Mouse (Mus musculus) heart, embryonic 10.5 days (tissue): ENCODE measurements around the gene Cmbl. TPM values are rescaled to one million over a fixed set of nuclear protein-coding genes. Genes with fewer than 3 reads are reported as not detected.
A peak's percentile ranks its signal among the peaks of the same experiment; 100 is the strongest.

Experiments
- DNase-seq: peaks from one replicate; pipeline ENCODE4 v3.0.0-alpha.2; 2017; ENCODE audit warnings: low spot score
- H3K27ac ChIP-seq: fragments of 300-500 bp; sonication (generic); 2 replicates; pipeline ENCODE4 v1.5.1; 2016; ENCODE audit warnings: mild to moderate bottlenecking
- H3K27me3 ChIP-seq: fragments of 300-500 bp; sonication (generic); 2 replicates; pipeline ENCODE4 v1.6.1; 2016; ENCODE audit warnings: mild to moderate bottlenecking; ENCODE audit not compliant: poor library complexity, insufficient read depth, severe bottlenecking
- H3K36me3 ChIP-seq: fragments of 300-500 bp; sonication (generic); 2 replicates; pipeline ENCODE4 v1.6.1; 2016; ENCODE audit warnings: mild to moderate bottlenecking, moderate library complexity
- H3K4me1 ChIP-seq: fragments of 300-500 bp; sonication (generic); 2 replicates; pipeline ENCODE4 v1.6.1; 2016; ENCODE audit warnings: mild to moderate bottlenecking
- H3K4me3 ChIP-seq: fragments of 300-500 bp; sonication (generic); 2 replicates; pipeline ENCODE4 v1.5.1; 2016; ENCODE audit warnings: mild to moderate bottlenecking, moderate library complexity
- H3K9me3 ChIP-seq: fragments of 300-500 bp; sonication (generic); 2 replicates; pipeline ENCODE4 v1.6.1; 2016; ENCODE audit warnings: mild to moderate bottlenecking, moderate library complexity
- WGBS: fragments of 180-500 bp; shearing (Covaris S2); methylation state at CpG from one replicate; pipeline ENCODE4 v1.1.7; 2016; 5-methylcytosine and 5-hydroxymethylcytosine counted together
- polyA plus RNA-seq: library from polyadenylated mRNA; unstranded; fragments of >200 nt; fragmentation: Nextera tagmentation; extraction: Ambion mirVana; gene quantifications from 2 replicates; pipeline ENCODE4 v1.2.1, GENCODE M21; 2016

Cmbl gene
- polyA plus RNA-seq, 1 experiment from 2014 or later, result 7.3 TPM

- Histone ChIP-seq H3K27me3 (no peaks in the 10 kb centered on the region), H3K4me3 (no peak overlapping the region), H3K27ac (no peak overlapping the region), H3K4me1 (no peaks in the 10 kb centered on the region), H3K9me3 (no peaks in the 10 kb centered on the region), H3K36me3 (peaks cover 48% of the 10 kb centered on the region)
- 92% methylated on average over 8 of the region's 8 CpGs for WGBS
- no peak for DNase-seq
Measured at GRCm38 (mm10) chr15:31619521-31619920, 54.3 kb downstream of the Cmbl start.

GRCm38 (mm10) chr15:31627277-31628154 lies 62.3 kb downstream of the Cmbl start:
- Histone ChIP-seq H3K4me1 (no peaks in the 10 kb centered on the region; the same call in 1 of the 2 replicates), H3K27ac (peak overlapping the region; percentile 42; the same call in 1 of the 2 replicates), H3K4me3 (no peak overlapping the region), H3K36me3 (peaks cover 3% of the 10 kb centered on the region; the same call in 1 of the 2 replicates), H3K9me3 (no peaks in the 10 kb centered on the region), H3K27me3 (no peaks in the 10 kb centered on the region)
- no peak for DNase-seq
- 46% methylated on average over 12 of the region's 12 CpGs for WGBS

GRCm38 (mm10) chr15:31628180-31628579 lies 63.0 kb downstream of the Cmbl start:
- H3K36me3 ChIP-seq, result peaks cover 3% of the 10 kb centered on the region; the same call in 1 of the 2 replicates

GRCm38 (mm10) chr15:31629556-31629955 lies 64.4 kb downstream of the Cmbl start:
- Histone ChIP-seq H3K27me3 (no peaks in the 10 kb centered on the region), H3K4me3 (no peak overlapping the region), H3K36me3 (no peaks in the 10 kb centered on the region), H3K9me3 (no peaks in the 10 kb centered on the region; the same call in 1 of the 2 replicates), H3K27ac (no peak overlapping the region), H3K4me1 (no peaks in the 10 kb centered on the region; the same call in 1 of the 2 replicates)
- WGBS, result 90% methylated on average over 3 of the region's 3 CpGs
- no peak for DNase-seq

More at GRCm38 (mm10) chr15:31628180-31628579, 63.0 kb downstream of the Cmbl start:
- no peaks in the 10 kb centered on the region for H3K9me3 ChIP-seq
- H3K4me1 ChIP-seq, result no peaks in the 10 kb centered on the region; the same call in 1 of the 2 replicates
- H3K4me3 ChIP-seq, result no peak overlapping the region
- no peaks in the 10 kb centered on the region for H3K27me3 ChIP-seq
- DNase-seq, result no peak
- H3K27ac ChIP-seq, result no peak overlapping the region
- WGBS, result 76% methylated on average over 10 of the region's 10 CpGs

- no peaks in the 10 kb centered on the region; the same call in 1 of the 2 replicates for H3K4me1 ChIP-seq
- 87% methylated on average over 12 of the region's 12 CpGs for WGBS
- H3K27ac ChIP-seq, result no peak overlapping the region
- H3K4me3 ChIP-seq, result no peak overlapping the region
- H3K36me3 ChIP-seq, result no peaks in the 10 kb centered on the region
- no peak for DNase-seq
- H3K9me3 ChIP-seq, result no peaks in the 10 kb centered on the region; the same call in 1 of the 2 replicates
- no peaks in the 10 kb centered on the region for H3K27me3 ChIP-seq
Measured at GRCm38 (mm10) chr15:31631396-31631858, 66.2 kb downstream of the Cmbl start.

- Histone ChIP-seq H3K9me3 (no peaks in the 10 kb centered on the region; the same call in 1 of the 2 replicates), H3K4me3 (no peak overlapping the region), H3K4me1 (no peaks in the 10 kb centered on the region), H3K27ac (no peak overlapping the region), H3K36me3 (no peaks in the 10 kb centered on the region), H3K27me3 (no peaks in the 10 kb centered on the region)
- 74% methylated on average over 4 of the region's 4 CpGs for WGBS
- no peak for DNase-seq
Measured at GRCm38 (mm10) chr15:31632478-31632877, 67.3 kb downstream of the Cmbl start.

GRCm38 (mm10) chr15:31634582-31634981 lies 69.4 kb downstream of the Cmbl start:
- DNase-seq, result no peak
- Histone ChIP-seq H3K4me3 (no peak overlapping the region), H3K9me3 (no peaks in the 10 kb centered on the region; the same call in 1 of the 2 replicates), H3K27me3 (no peaks in the 10 kb centered on the region), H3K36me3 (no peaks in the 10 kb centered on the region), H3K27ac (no peak overlapping the region), H3K4me1 (no peaks in the 10 kb centered on the region)
- WGBS, result 84% methylated on average over 6 of the region's 6 CpGs

- WGBS, result 82% methylated on average over 9 of the region's 9 CpGs
- Histone ChIP-seq H3K27me3 (no peaks in the 10 kb centered on the region), H3K27ac (no peak overlapping the region), H3K4me1 (no peaks in the 10 kb centered on the region), H3K36me3 (no peaks in the 10 kb centered on the region), H3K9me3 (no peaks in the 10 kb centered on the region; the same call in 1 of the 2 replicates), H3K4me3 (no peak overlapping the region)
- DNase-seq, result no peak
Measured at GRCm38 (mm10) chr15:31636091-31636595, 71.0 kb downstream of the Cmbl start.

Other genes starting within 250 kb of the Cmbl start
- gene Ankrd33b, start 197.7 kb upstream of the Cmbl start, polyA plus RNA-seq, result 1.8 and 2.1 TPM in 2 replicates
- gene Ropn1l, start 111.7 kb upstream of the Cmbl start, polyA plus RNA-seq, result 3.4 and 3.7 TPM in 2 replicates
- gene March6, start 34.3 kb upstream of the Cmbl start, polyA plus RNA-seq, result 30.5 and 37.3 TPM in 2 replicates
- gene Cct5, start 36.4 kb downstream of the Cmbl start, polyA plus RNA-seq, result 521 and 603 TPM in 2 replicates
- 15.9 and 16.1 TPM in 2 replicates for gene Fam173b, start 36.5 kb downstream of the Cmbl start, polyA plus RNA-seq